Mouse (Mus musculus) midbrain, embryonic 10.5 days (tissue): ENCODE results near the gene Dimt1. TPM values are rescaled to one million over a fixed set of nuclear protein-coding genes. Genes with fewer than 3 reads are reported as not detected.
"Not testable (repeated sequence)": the region's sequence is repeated elsewhere in the genome, so short reads cannot be mapped to it uniquely, and the experiment has no call there.

Source experiments
- DNase-seq: peaks from one replicate; pipeline ENCODE4 v3.0.0-alpha.2; 2017; ENCODE audit warnings: low spot score
- H3K27ac ChIP-seq: fragments of 300-500 bp; sonication (generic); replicated peaks from 2 replicates; pipeline ENCODE4 v1.5.1; 2016; ENCODE audit warnings: mild to moderate bottlenecking
- H3K27me3 ChIP-seq: fragments of 300-500 bp; sonication (generic); 2 replicates; pipeline ENCODE4 v1.6.1; 2016; ENCODE audit warnings: low read depth, mild to moderate bottlenecking; ENCODE audit not compliant: poor library complexity, severe bottlenecking
- H3K36me3 ChIP-seq: fragments of 300-500 bp; sonication (generic); 2 replicates; pipeline ENCODE4 v1.6.1; 2016; ENCODE audit warnings: mild to moderate bottlenecking, moderate library complexity
- H3K4me1 ChIP-seq: fragments of 300-500 bp; sonication (generic); 2 replicates; pipeline ENCODE4 v1.6.1; 2016
- H3K4me3 ChIP-seq: fragments of 300-500 bp; sonication (generic); 2 replicates; pipeline ENCODE4 v1.5.1; 2016; ENCODE audit warnings: mild to moderate bottlenecking, moderate library complexity
- H3K9me3 ChIP-seq: fragments of 300-500 bp; sonication (generic); replicated peaks from 2 replicates; pipeline ENCODE4 v1.6.1; 2016; ENCODE audit warnings: mild to moderate bottlenecking
- WGBS: fragments of 180-500 bp; shearing (Covaris S2); methylation state at CpG from one replicate; pipeline ENCODE4 v1.1.7; 2016; 5-methylcytosine and 5-hydroxymethylcytosine counted together
- polyA plus RNA-seq: library from polyadenylated mRNA; unstranded; fragments of >200 nt; fragmentation: Nextera tagmentation; extraction: Ambion mirVana; gene quantifications from 2 replicates; pipeline ENCODE4 v1.2.1, GENCODE M21; 2016

The Dimt1 gene
- 45.4 and 45.9 TPM in 2 replicates for polyA plus RNA-seq

- WGBS = under 1% methylated on average over 68 of the region's 68 CpGs
- DNase-seq = peak; percentile 95
- H3K36me3 ChIP-seq = peaks cover 30% of the 10 kb centered on the region
- H3K27me3 ChIP-seq = no peaks in the 10 kb centered on the region
- H3K9me3 ChIP-seq = no peaks in the 10 kb centered on the region
- H3K4me3 ChIP-seq = peak within 1 kb of the TSS; percentile 89
- peak within 1 kb of the TSS; percentile 91 for H3K27ac ChIP-seq
- H3K4me1 ChIP-seq = peaks cover 17% of the 10 kb centered on the region
Observed at GRCm38 (mm10) chr13:106946594-106947540, at the start of gene Dimt1. Dimt1 (plus strand) TSS chr13:106947127.

GRCm38 (mm10) chr13:106904637-106905036, 42.3 kb upstream of the Dimt1 start:
- Histone ChIP-seq H3K27ac (no peak overlapping the region), H3K4me1 (no peaks in the 10 kb centered on the region), H3K27me3 (no peaks in the 10 kb centered on the region), H3K36me3 (peaks cover 73% of the 10 kb centered on the region), H3K9me3 (no peaks in the 10 kb centered on the region), H3K4me3 (no peak overlapping the region)
- 95% methylated on average over 3 of the region's 3 CpGs for WGBS
- DNase-seq = no peak

- not testable (repeated sequence) for H3K4me1 ChIP-seq, DNase-seq, H3K27me3 ChIP-seq, H3K9me3 ChIP-seq, H3K27ac ChIP-seq, H3K4me3 ChIP-seq
- 91% methylated on average over 6 of the region's 6 CpGs for WGBS
- peaks cover 73% of the 10 kb centered on the region for H3K36me3 ChIP-seq
Observed at GRCm38 (mm10) chr13:106905154-106905553, 41.8 kb upstream of the Dimt1 start.

DNA sequence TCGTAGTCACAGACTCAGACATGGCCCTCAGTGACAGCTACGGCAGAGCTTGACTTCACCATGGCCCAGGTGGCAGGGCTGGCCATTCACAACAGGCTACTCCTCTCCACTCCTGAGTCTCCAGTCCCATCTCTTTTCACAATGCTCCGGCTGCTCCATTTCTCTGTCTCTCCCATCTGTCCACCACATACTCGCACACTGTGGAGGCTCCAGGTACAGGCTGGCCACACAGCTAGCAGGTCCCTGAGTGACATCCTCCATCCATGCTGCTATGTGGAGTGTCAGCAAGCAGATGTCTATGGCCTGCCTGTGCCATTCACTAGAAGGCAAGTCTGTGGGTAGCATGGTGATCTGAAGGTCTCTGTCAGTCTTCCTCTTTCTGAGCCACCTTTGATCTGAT, 39.7 kb upstream of the Dimt1 start:
- no peak overlapping the region for H3K4me3 ChIP-seq
- over 99% methylated on average over 4 of the region's 4 CpGs for WGBS
- no peak overlapping the region for H3K27ac ChIP-seq
- DNase-seq = no peak
- no peaks in the 10 kb centered on the region for H3K9me3 ChIP-seq
- H3K4me1 ChIP-seq = no peaks in the 10 kb centered on the region
- H3K27me3 ChIP-seq = no peaks in the 10 kb centered on the region
- H3K36me3 ChIP-seq = peaks cover 74% of the 10 kb centered on the region

- H3K27ac ChIP-seq = no peak overlapping the region
- WGBS = 95% methylated on average over 10 of the region's 10 CpGs
- no peak overlapping the region for H3K4me3 ChIP-seq
- no peaks in the 10 kb centered on the region for H3K27me3 ChIP-seq
- H3K9me3 ChIP-seq = no peaks in the 10 kb centered on the region
- no peaks in the 10 kb centered on the region for H3K4me1 ChIP-seq
- H3K36me3 ChIP-seq = peaks cover 65% of the 10 kb centered on the region
- DNase-seq = no peak
Observed at GRCm38 (mm10) chr13:106910096-106910495, 36.8 kb upstream of the Dimt1 start.

GRCm38 (mm10) chr13:106913125-106913736, 33.7 kb upstream of the Dimt1 start:
- Histone ChIP-seq H3K27ac (no peak overlapping the region), H3K27me3 (no peaks in the 10 kb centered on the region), H3K36me3 (peaks cover 50% of the 10 kb centered on the region), H3K4me1 (no peaks in the 10 kb centered on the region), H3K9me3 (no peaks in the 10 kb centered on the region), H3K4me3 (no peak overlapping the region)
- 93% methylated on average over 3 of the region's 3 CpGs for WGBS
- no peak for DNase-seq

- WGBS = 93% methylated on average over 7 of the region's 7 CpGs
- Histone ChIP-seq H3K9me3 (no peaks in the 10 kb centered on the region), H3K36me3 (peaks cover 71% of the 10 kb centered on the region), H3K27ac (no peak overlapping the region), H3K4me1 (no peaks in the 10 kb centered on the region), H3K27me3 (no peaks in the 10 kb centered on the region), H3K4me3 (no peak overlapping the region)
- DNase-seq = no peak
Observed at GRCm38 (mm10) chr13:106918322-106919050, 28.4 kb upstream of the Dimt1 start.

DNA sequence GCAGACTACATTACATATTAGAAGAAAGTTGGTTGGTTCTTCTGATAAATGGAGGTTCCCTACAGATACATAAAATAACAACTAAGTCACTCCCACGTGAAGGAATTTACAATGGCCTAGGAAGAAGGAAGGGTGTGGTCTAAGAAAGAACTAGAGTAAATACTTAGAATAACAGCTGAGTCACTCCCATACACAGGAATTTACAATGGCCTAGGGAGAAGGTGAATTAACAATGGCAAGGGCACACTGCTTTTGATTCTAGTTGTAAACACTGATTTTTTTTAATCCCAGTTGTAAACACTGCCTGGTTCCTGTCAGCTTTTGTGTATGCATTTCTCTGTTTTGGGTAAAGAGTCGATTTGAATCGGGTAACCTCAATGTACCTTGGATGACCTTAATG, 21.0 kb upstream of the Dimt1 start:
- H3K4me3 ChIP-seq, DNase-seq, H3K27me3 ChIP-seq, H3K4me1 ChIP-seq, H3K27ac ChIP-seq: not testable (repeated sequence)
- peaks cover 81% of the 10 kb centered on the region for H3K36me3 ChIP-seq
- WGBS = 98% methylated on average over 3 of the region's 3 CpGs
- peaks cover 15% of the 10 kb centered on the region for H3K9me3 ChIP-seq

- 96% methylated on average over 4 of the region's 4 CpGs for WGBS
- H3K27me3 ChIP-seq = no peaks in the 10 kb centered on the region
Observed at GRCm38 (mm10) chr13:106928296-106928695, 18.6 kb upstream of the Dimt1 start.

DNA sequence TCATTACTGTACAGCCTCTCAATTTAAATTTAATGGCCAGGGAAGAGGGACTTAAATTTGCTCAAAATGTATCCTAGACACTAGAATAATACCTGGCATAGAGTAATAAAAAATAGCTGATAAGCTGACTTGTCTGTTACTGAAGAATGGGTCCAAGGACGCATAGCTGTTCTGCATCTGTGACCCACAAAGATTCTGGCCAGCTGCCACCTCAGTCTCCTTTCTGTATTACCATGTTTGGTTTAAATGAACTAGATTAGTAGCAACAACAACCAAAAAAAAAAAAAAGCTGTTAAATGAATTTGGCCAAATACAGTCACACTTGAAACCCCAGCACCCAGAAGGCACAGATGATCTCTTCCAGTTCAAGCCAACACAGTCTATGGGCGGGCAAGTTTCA, 17.7 kb upstream of the Dimt1 start:
- DNase-seq = no peak
- Histone ChIP-seq H3K27me3 (no peaks in the 10 kb centered on the region), H3K9me3 (peaks cover 15% of the 10 kb centered on the region), H3K27ac (no peak overlapping the region), H3K4me1 (no peaks in the 10 kb centered on the region), H3K36me3 (peaks cover 58% of the 10 kb centered on the region), H3K4me3 (no peak overlapping the region)
- 94% methylated on average over 2 of the region's 2 CpGs for WGBS

More at GRCm38 (mm10) chr13:106928296-106928695, 18.6 kb upstream of the Dimt1 start:
- Histone ChIP-seq H3K36me3 (peaks cover 66% of the 10 kb centered on the region), H3K27ac (no peak overlapping the region), H3K9me3 (peaks cover 15% of the 10 kb centered on the region), H3K4me3 (no peak overlapping the region), H3K4me1 (no peaks in the 10 kb centered on the region)
- no peak for DNase-seq

GRCm38 (mm10) chr13:106935871-106936255, 11.1 kb upstream of the Dimt1 start:
- WGBS = 11% methylated on average over 9 of the region's 9 CpGs
- peak overlapping the region; percentile 96 for H3K27ac ChIP-seq
- peaks cover 8% of the 10 kb centered on the region for H3K36me3 ChIP-seq
- DNase-seq = no peak
- H3K27me3 ChIP-seq = no peaks in the 10 kb centered on the region
- no peaks in the 10 kb centered on the region for H3K9me3 ChIP-seq
- peak overlapping the region; percentile 81 for H3K4me3 ChIP-seq
- H3K4me1 ChIP-seq = peaks cover 14% of the 10 kb centered on the region

- peak within 1 kb of the TSS; percentile 81 for H3K4me3 ChIP-seq
- peak; percentile 96 for DNase-seq
- WGBS = under 1% methylated on average over 84 of the region's 84 CpGs
- peak within 1 kb of the TSS; percentile 96 for H3K27ac ChIP-seq
- H3K9me3 ChIP-seq = no peaks in the 10 kb centered on the region
- peaks cover 8% of the 10 kb centered on the region for H3K36me3 ChIP-seq
- no peaks in the 10 kb centered on the region for H3K27me3 ChIP-seq
- peaks cover 14% of the 10 kb centered on the region for H3K4me1 ChIP-seq
Observed at GRCm38 (mm10) chr13:106936256-106937137, 10.4 kb upstream of the Dimt1 start, which contains the start of gene Ipo11. Ipo11 (minus strand) TSS chr13:106936958.
